11 mouse cellular contexts compared by ENCODE assay signal in the genomic region with DNA sequence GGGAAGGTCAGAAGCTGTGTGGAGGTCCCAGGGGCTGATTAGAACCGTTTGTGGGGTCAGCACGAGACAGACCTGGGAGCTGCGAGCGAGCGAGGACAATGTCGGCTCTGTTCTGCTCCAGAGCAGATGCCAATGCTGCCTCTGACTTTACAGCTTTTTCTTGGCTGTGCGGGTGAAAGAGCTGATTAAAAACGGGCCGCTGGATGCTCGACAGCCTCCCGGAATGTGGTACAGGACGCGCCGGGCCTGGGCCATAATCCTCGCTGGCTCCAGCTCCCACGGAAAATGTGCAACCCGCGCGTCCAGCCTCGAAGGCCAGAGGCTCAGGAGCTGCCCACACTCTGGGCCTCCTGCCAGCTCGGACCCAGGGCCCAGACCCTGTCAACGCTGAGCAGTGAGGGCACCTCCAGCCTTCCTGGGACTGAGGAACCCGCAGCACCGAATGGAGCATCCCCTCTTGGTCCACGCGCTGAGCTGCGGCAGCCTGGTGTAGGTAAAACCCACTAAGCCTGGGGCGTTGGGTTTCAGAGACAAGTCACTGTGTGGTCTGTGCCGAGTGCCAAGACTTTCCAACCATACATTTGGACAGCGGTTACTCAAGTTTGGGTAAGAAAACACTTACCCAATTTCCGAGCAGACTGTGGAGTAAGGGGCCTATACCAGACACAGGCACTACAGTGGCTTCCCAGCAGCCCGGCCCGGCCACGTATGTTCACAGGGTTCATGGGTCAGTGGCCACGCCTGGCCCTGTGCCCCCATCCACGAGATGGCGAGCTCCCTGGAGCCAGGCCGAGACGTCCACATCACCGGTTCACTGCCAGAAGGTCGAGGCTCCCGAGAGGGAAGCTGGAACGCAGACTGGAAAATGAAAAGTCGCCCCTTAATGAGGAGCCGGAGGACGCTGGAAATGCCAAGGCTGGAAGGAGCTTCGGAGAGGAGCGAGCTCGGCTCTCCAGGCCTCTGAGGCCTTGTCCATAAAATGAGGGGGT.
DNase-seq lines count a peak whose midpoint lies in the region; ATAC-seq and TF ChIP-seq lines count a peak whose summit lies in the region.
"Had no signal": no experiment of that assay in that cellular context is flagged by ENCODE, and none has a peak within 500 bp of the region (broad histone marks: within the 10 kb centered on the region; RNA-seq: fewer than 3 reads in every experiment).

No protein-coding gene starts in this region.

- no peaks in the 10 kb centered on the region for H3K27me3 ChIP-seq in lung, postnatal 0 days (replicated peaks; ENCODE audit: insufficient read depth, low read length)
- H3K27me3 ChIP-seq in embryonic facial prominence, embryonic 14.5 days (replicated peaks; ENCODE audit: control insufficient read depth, insufficient read depth, low read length), result no peaks in the 10 kb centered on the region
- no peaks in the 10 kb centered on the region for H3K27me3 ChIP-seq in neural tube, embryonic 13.5 days

- no peaks in the 10 kb centered on the region for H3K36me3 ChIP-seq in lung, postnatal 0 days (ENCODE audit: insufficient read depth, low read length)
- no peaks in the 10 kb centered on the region for H3K36me3 ChIP-seq in embryonic facial prominence, embryonic 14.5 days (ENCODE audit: control insufficient read depth, insufficient read depth, low read length)
- no peaks in the 10 kb centered on the region for H3K36me3 ChIP-seq in neural tube, embryonic 13.5 days

- H3K9ac ChIP-seq in lung, postnatal 0 days (replicated peaks; ENCODE audit: low read depth), result no peak overlapping the region
- 0 out of 2 replicates have a peak overlapping the region, but pooled peaks have one; percentile 14 for H3K9ac ChIP-seq in embryonic facial prominence, embryonic 14.5 days (ENCODE audit: low read depth, low read length)
- H3K9ac ChIP-seq in neural tube, embryonic 13.5 days, result no peak overlapping the region

- no peak overlapping the region for H3K27ac ChIP-seq in gastrocnemius, adult 2 months
- no peak overlapping the region for H3K27ac ChIP-seq in lung, postnatal 0 days (ENCODE audit: low read length)
- H3K27ac ChIP-seq in embryonic facial prominence, embryonic 14.5 days (replicated peaks; ENCODE audit: low read depth, low read length), result peak overlapping the region; percentile 91
- H3K27ac ChIP-seq in neural tube, embryonic 13.5 days (replicated peaks), result peak overlapping the region; percentile 65

- H3K4me1 ChIP-seq in lung, postnatal 0 days (ENCODE audit: insufficient read depth, low read depth, low read length), result no peaks in the 10 kb centered on the region
- peaks cover 26% of the 10 kb centered on the region for H3K4me1 ChIP-seq in embryonic facial prominence, embryonic 14.5 days (ENCODE audit: control insufficient read depth, insufficient read depth, low read length)
- H3K4me1 ChIP-seq in neural tube, embryonic 13.5 days (replicated peaks), result peaks cover 11% of the 10 kb centered on the region

- DNase-seq in gastrocnemius, adult 2 months, result peak; percentile 21
- DNase-seq in gastrocnemius, postnatal 10 days, result no peak
- DNase-seq in lung, postnatal 10 days, result peak; percentile 53
- DNase-seq in lung, postnatal 0 days (ENCODE audit: low spot score), result no peak
- peak; percentile 91 for DNase-seq in embryonic facial prominence, embryonic 14.5 days (ENCODE audit: low spot score)
- DNase-seq in thymus, postnatal 4 days, result no peak
- DNase-seq in thymus, postnatal 14 days, result no peak
- DNase-seq: cerebellum, adult 11-12 months; right cerebral cortex, postnatal 14 days had no signal

- no peak for TF ChIP-seq EP300 in lung, postnatal 0 days (IDR thresholded peaks at IDR 0.05)

- no peaks in the 10 kb centered on the region for H3K9me3 ChIP-seq in lung, postnatal 0 days (ENCODE audit: low read length)
- no peaks in the 10 kb centered on the region for H3K9me3 ChIP-seq in embryonic facial prominence, embryonic 14.5 days (ENCODE audit: control insufficient read depth, low read length)
- H3K9me3 ChIP-seq in neural tube, embryonic 13.5 days, result no peaks in the 10 kb centered on the region

- intact Hi-C loops in gastrocnemius, adult 2 months (cut with DNase I), result no loop called here

- no peak overlapping the region for H3K4me3 ChIP-seq in gastrocnemius, adult 2 months
- H3K4me3 ChIP-seq in lung, postnatal 0 days (ENCODE audit: low read depth, low read length), result no peak overlapping the region
- H3K4me3 ChIP-seq in embryonic facial prominence, embryonic 14.5 days (ENCODE audit: low read depth, low read length), result no peak overlapping the region
- no peak overlapping the region for H3K4me3 ChIP-seq in neural tube, embryonic 13.5 days

- TF ChIP-seq CTCF in gastrocnemius, adult 2 months (IDR thresholded peaks at IDR 0.05), result no peak
- no peak for TF ChIP-seq CTCF in lung, postnatal 0 days (IDR thresholded peaks at IDR 0.05)

- no peak overlapping the region for H3K4me2 ChIP-seq in lung, postnatal 0 days (replicated peaks; ENCODE audit: low read depth, low read length)
- H3K4me2 ChIP-seq in embryonic facial prominence, embryonic 14.5 days (ENCODE audit: low read depth, low read length), result peak overlapping the region; percentile 6
- no peak overlapping the region for H3K4me2 ChIP-seq in neural tube, embryonic 13.5 days
- H3K4me2 ChIP-seq: liver, embryonic 11.5 days had no signal

- 68% methylated on average over 49 of the region's 49 CpGs for WGBS in lung, postnatal 0 days
- WGBS in embryonic facial prominence, embryonic 14.5 days, result 48% methylated on average over 49 of the region's 49 CpGs
- WGBS in neural tube, embryonic 13.5 days, result 71% methylated on average over 49 of the region's 49 CpGs

- ATAC-seq in lung, postnatal 0 days, result no peak; the same call in 1 of the 2 replicates
- peak; percentile 87 for ATAC-seq in embryonic facial prominence, embryonic 14.5 days (ENCODE audit: low read depth)
- ATAC-seq in neural tube, embryonic 13.5 days (ENCODE audit: low read depth), result no peak

Comparison
In these comparisons a context has a peak if more than half of its experiments do, and no peak if none do; other contexts are left out.
1. DNase-seq: peak in gastrocnemius, adult 2 months (single experiment), lung, postnatal 10 days (single experiment) and embryonic facial prominence, embryonic 14.5 days (single experiment); none in gastrocnemius, postnatal 10 days (single experiment), lung, postnatal 0 days (single experiment), thymus, postnatal 4 days (single experiment) and thymus, postnatal 14 days (single experiment).
2. H3K27ac ChIP-seq: peak in embryonic facial prominence, embryonic 14.5 days (single experiment) and neural tube, embryonic 13.5 days (single experiment); none in gastrocnemius, adult 2 months (single experiment) and lung, postnatal 0 days (single experiment).